20 mouse cellular contexts compared by ENCODE assay signal in genomic region chr2:148888872-148889271, GRCm38 (mm10). TPM values are rescaled to one million over a fixed set of nuclear protein-coding genes. Genes with fewer than 3 reads are reported as not detected.
DNase-seq lines count a peak whose midpoint lies in the region; ATAC-seq and TF ChIP-seq lines count a peak whose summit lies in the region.
"Had no signal": no experiment of that assay in that cellular context is flagged by ENCODE, and none has a peak within 500 bp of the region (broad histone marks: within the 10 kb centered on the region; RNA-seq: fewer than 3 reads in every experiment).

No protein-coding gene starts in this region.

- ATAC-seq in common myeloid progenitor, adult 5-6 weeks (replicated peaks; ENCODE audit: low read depth, poor library complexity, severe bottlenecking) = peak; percentile 80
- ATAC-seq in forebrain, embryonic 11.5 days (replicated peaks; ENCODE audit: low FRiP score) = no peak
- ATAC-seq in hindbrain, embryonic 14.5 days (ENCODE audit: low FRiP score) = no peak
- ATAC-seq in midbrain, embryonic 14.5 days (ENCODE audit: low FRiP score, low TSS enrichment) = no peak
- ATAC-seq: CD4-positive, CD25-positive, alpha-beta regulatory T cell, adult 4 months; intestine, embryonic 16.5 days had no signal

- no peaks in the 10 kb centered on the region for H3K9me3 ChIP-seq in forebrain, embryonic 11.5 days (ENCODE audit: control insufficient read depth, low read length)
- no peaks in the 10 kb centered on the region for H3K9me3 ChIP-seq in hindbrain, embryonic 14.5 days (ENCODE audit: control insufficient read depth, low read length)
- no peaks in the 10 kb centered on the region for H3K9me3 ChIP-seq in midbrain, embryonic 14.5 days (ENCODE audit: control insufficient read depth, low read length)
- H3K9me3 ChIP-seq: heart, embryonic 13.5 days; limb, embryonic 10.5 days; liver, embryonic 13.5 days had no signal

- no peak for DNase-seq in forebrain, embryonic 11.5 days (ENCODE audit: low spot score)
- DNase-seq in hindbrain, embryonic 14.5 days (ENCODE audit: low spot score) = no peak
- DNase-seq in midbrain, embryonic 14.5 days = no peak
- DNase-seq in cerebellum, adult 2 months = no peak
- DNase-seq in heart, postnatal 36 days = no peak
- DNase-seq in heart, postnatal 25 days (ENCODE audit: low spot score) = no peak
- DNase-seq: gastrocnemius, postnatal 10 days; kidney, postnatal 10 days; layer of hippocampus, adult 9-11 months; liver, embryonic 13.5 days; lung, postnatal 14 days; right cerebral cortex, postnatal 4 days; thymus, adult 18-20 months had no signal

- no peak for TF ChIP-seq POLR2A in cerebellum, adult 2 months (IDR thresholded peaks at IDR 0.05; ENCODE audit: borderline replicate concordance, insufficient read depth, low read length)

- intact Hi-C loops in heart, postnatal 36 days (cut with DNase I) = no loop called here
- intact Hi-C loops in heart, postnatal 25 days (cut with DNase I) = no loop called here

- no peak overlapping the region for H3K4me2 ChIP-seq in forebrain, embryonic 11.5 days (ENCODE audit: low read depth, low read length, severe bottlenecking)
- H3K4me2 ChIP-seq in hindbrain, embryonic 14.5 days (replicated peaks) = no peak overlapping the region
- no peak overlapping the region for H3K4me2 ChIP-seq in midbrain, embryonic 14.5 days (ENCODE audit: low read length)
- H3K4me2 ChIP-seq: heart, embryonic 13.5 days; liver, embryonic 13.5 days had no signal

- peak overlapping the region; percentile 93 for H3K27ac ChIP-seq in forebrain, embryonic 11.5 days (ENCODE audit: low read depth, low read length)
- peak overlapping the region; percentile 77 for H3K27ac ChIP-seq in hindbrain, embryonic 14.5 days
- peak overlapping the region; percentile 80 for H3K27ac ChIP-seq in midbrain, embryonic 14.5 days (replicated peaks; ENCODE audit: low read depth, low read length)
- H3K27ac ChIP-seq in cerebellum, adult 2 months (ENCODE audit: insufficient read depth, low read length) = no peak overlapping the region
- H3K27ac ChIP-seq: heart, embryonic 13.5 days; limb, embryonic 10.5 days; liver, embryonic 13.5 days had no signal

- no peak overlapping the region for H3K9ac ChIP-seq in forebrain, embryonic 11.5 days (ENCODE audit: low read length)
- H3K9ac ChIP-seq in hindbrain, embryonic 14.5 days = no peak overlapping the region
- H3K9ac ChIP-seq in midbrain, embryonic 14.5 days (replicated peaks; ENCODE audit: low read length) = no peak overlapping the region
- H3K9ac ChIP-seq: heart, embryonic 13.5 days; liver, embryonic 13.5 days had no signal

- no peak for TF ChIP-seq CTCF in cerebellum, adult 2 months (IDR thresholded peaks at IDR 0.05; ENCODE audit: borderline replicate concordance, insufficient read depth, low read depth, low read length)

- no peaks in the 10 kb centered on the region for H3K36me3 ChIP-seq in forebrain, embryonic 11.5 days (ENCODE audit: control insufficient read depth, insufficient read depth, low read length)
- no peaks in the 10 kb centered on the region for H3K36me3 ChIP-seq in hindbrain, embryonic 14.5 days (replicated peaks; ENCODE audit: control insufficient read depth, insufficient read depth)
- no peaks in the 10 kb centered on the region for H3K36me3 ChIP-seq in midbrain, embryonic 14.5 days (ENCODE audit: control insufficient read depth, insufficient read depth, low read length)
- H3K36me3 ChIP-seq: heart, embryonic 13.5 days; limb, embryonic 10.5 days; liver, embryonic 13.5 days had no signal

- WGBS in forebrain, embryonic 11.5 days = 50% methylated on average over 3 of the region's 3 CpGs
- 81% methylated on average over 3 of the region's 3 CpGs for WGBS in hindbrain, embryonic 14.5 days
- 68% methylated on average over 3 of the region's 3 CpGs for WGBS in midbrain, embryonic 14.5 days
- 67% methylated on average over 3 of the region's 3 CpGs for WGBS in cerebellum, adult 2 months

- no peaks in the 10 kb centered on the region for H3K27me3 ChIP-seq in forebrain, embryonic 11.5 days (ENCODE audit: control insufficient read depth, insufficient read depth, low read length)
- no peaks in the 10 kb centered on the region for H3K27me3 ChIP-seq in hindbrain, embryonic 14.5 days (ENCODE audit: control insufficient read depth, insufficient read depth, low read length)
- H3K27me3 ChIP-seq in midbrain, embryonic 14.5 days (ENCODE audit: control insufficient read depth, insufficient read depth, low read length) = no peaks in the 10 kb centered on the region
- no peaks in the 10 kb centered on the region for H3K27me3 ChIP-seq in cerebellum, adult 2 months (ENCODE audit: control insufficient read depth, insufficient read depth, low read length)
- H3K27me3 ChIP-seq: heart, embryonic 13.5 days; liver, embryonic 13.5 days had no signal

- H3K4me3 ChIP-seq in forebrain, embryonic 11.5 days (ENCODE audit: low read depth, low read length) = no peak overlapping the region
- no peak overlapping the region for H3K4me3 ChIP-seq in hindbrain, embryonic 14.5 days (replicated peaks; ENCODE audit: low read length)
- H3K4me3 ChIP-seq in midbrain, embryonic 14.5 days (replicated peaks; ENCODE audit: low read depth, low read length) = no peak overlapping the region
- no peak overlapping the region for H3K4me3 ChIP-seq in cerebellum, adult 2 months (replicated peaks; ENCODE audit: insufficient read depth, low read depth, low read length)
- H3K4me3 ChIP-seq: heart, embryonic 13.5 days; limb, embryonic 10.5 days; liver, embryonic 13.5 days; myocyte had no signal

- peaks cover 8% of the 10 kb centered on the region; the same call in 1 of the 2 replicates for H3K4me1 ChIP-seq in forebrain, embryonic 11.5 days (replicated peaks; ENCODE audit: control insufficient read depth, insufficient read depth, low read length)
- H3K4me1 ChIP-seq in hindbrain, embryonic 14.5 days (replicated peaks; ENCODE audit: control insufficient read depth, insufficient read depth, low read length) = no peaks in the 10 kb centered on the region
- H3K4me1 ChIP-seq in midbrain, embryonic 14.5 days (ENCODE audit: control insufficient read depth, insufficient read depth, low read length) = 0 out of 2 replicates have a peak, but pooled peaks cover 7% of the 10 kb centered on the region
- no peaks in the 10 kb centered on the region for H3K4me1 ChIP-seq in cerebellum, adult 2 months (ENCODE audit: control insufficient read depth, insufficient read depth, low read length)

RNA-seq across cellular contexts. Expression of gene Cst3, which starts 13.4 kb away (rescaled TPM):
- 267 and 297 TPM in 2 replicates for total RNA-seq in common myeloid progenitor, adult 5-6 weeks (2017)
- polyA plus RNA-seq in forebrain, embryonic 11.5 days (2014; fragmentation: Nextera tagmentation; extraction: Ambion mirVana) = 300 and 319 TPM in 2 replicates
- polyA plus RNA-seq in hindbrain, embryonic 14.5 days (2014; fragmentation: Nextera tagmentation; extraction: Ambion mirVana) = 702 and 729 TPM in 2 replicates
- polyA plus RNA-seq in midbrain, embryonic 14.5 days (2014; fragmentation: Nextera tagmentation; extraction: Ambion mirVana) = 525 and 594 TPM in 2 replicates
- 1,975 and 2,220 TPM in 2 replicates for polyA plus RNA-seq in cerebellum, adult 2 months (2012; rRNA removed)
- total RNA-seq in heart, postnatal 36 days (2021) = 1,000 to 10,000 TPM; 1,014 to 1,057 TPM
- 1,000 to 10,000 TPM in 1 of 2 experiments, 100 to 1,000 TPM in 1; 940 to 1,010 TPM for total RNA-seq in heart, postnatal 25 days (2021)

RNA-seq across cellular contexts. Expression of gene 9230104L09Rik, which starts 24.0 kb away (rescaled TPM):
- not detected in 2 replicates for total RNA-seq in common myeloid progenitor, adult 5-6 weeks (2017)
- not detected in 2 replicates for polyA plus RNA-seq in forebrain, embryonic 11.5 days (2014; fragmentation: Nextera tagmentation; extraction: Ambion mirVana)
- polyA plus RNA-seq in hindbrain, embryonic 14.5 days (2014; fragmentation: Nextera tagmentation; extraction: Ambion mirVana) = not detected in 2 replicates
- not detected in 2 replicates for polyA plus RNA-seq in midbrain, embryonic 14.5 days (2014; fragmentation: Nextera tagmentation; extraction: Ambion mirVana)
- polyA plus RNA-seq in cerebellum, adult 2 months (2012; rRNA removed) = not detected in 2 replicates
- total RNA-seq in heart, postnatal 36 days (2021) = under 1 TPM in 1 of 2 experiments, not detected in 1; 0.70 TPM
- under 1 TPM; 0.49 to 0.95 TPM for total RNA-seq in heart, postnatal 25 days (2021)
- polyA plus RNA-seq: CD4-positive, CD25-positive, alpha-beta regulatory T cell, adult 4 months; heart, embryonic 13.5 days; intestine, embryonic 16.5 days; limb, embryonic 10.5 days; liver, embryonic 13.5 days; myocyte had no signal

RNA-seq across cellular contexts. Expression of gene Cst9, which starts 53.9 kb away (rescaled TPM):
- not detected in 2 replicates for total RNA-seq in common myeloid progenitor, adult 5-6 weeks (2017)
- polyA plus RNA-seq in forebrain, embryonic 11.5 days (2014; fragmentation: Nextera tagmentation; extraction: Ambion mirVana) = not detected in 2 replicates
- polyA plus RNA-seq in hindbrain, embryonic 14.5 days (2014; fragmentation: Nextera tagmentation; extraction: Ambion mirVana) = not detected in 2 replicates
- polyA plus RNA-seq in midbrain, embryonic 14.5 days (2014; fragmentation: Nextera tagmentation; extraction: Ambion mirVana) = not detected in 2 replicates
- not detected in 2 replicates for polyA plus RNA-seq in cerebellum, adult 2 months (2012; rRNA removed)
- total RNA-seq in heart, postnatal 36 days (2021) = 1 to 10 TPM in 1 of 2 experiments, under 1 TPM in 1; 0.68 to 1.2 TPM
- total RNA-seq in heart, postnatal 25 days (2021) = 1 to 10 TPM; 1.3 to 1.8 TPM
- total RNA-seq: adrenal gland, postnatal 4 days; gastrocnemius, postnatal 10 days had no signal
- polyA plus RNA-seq: CD4-positive, CD25-positive, alpha-beta regulatory T cell, adult 4 months; intestine, embryonic 16.5 days; limb, embryonic 10.5 days; myocyte had no signal
